Mouse (Mus musculus): ENCODE measurements at regions not wholly inside any gene's neighbourhood (a gene's known extent, or its start where the extent isn't known, plus 50 kb on each side); places are given as distances from the start of the nearest gene placed in this dataset.

DNA sequence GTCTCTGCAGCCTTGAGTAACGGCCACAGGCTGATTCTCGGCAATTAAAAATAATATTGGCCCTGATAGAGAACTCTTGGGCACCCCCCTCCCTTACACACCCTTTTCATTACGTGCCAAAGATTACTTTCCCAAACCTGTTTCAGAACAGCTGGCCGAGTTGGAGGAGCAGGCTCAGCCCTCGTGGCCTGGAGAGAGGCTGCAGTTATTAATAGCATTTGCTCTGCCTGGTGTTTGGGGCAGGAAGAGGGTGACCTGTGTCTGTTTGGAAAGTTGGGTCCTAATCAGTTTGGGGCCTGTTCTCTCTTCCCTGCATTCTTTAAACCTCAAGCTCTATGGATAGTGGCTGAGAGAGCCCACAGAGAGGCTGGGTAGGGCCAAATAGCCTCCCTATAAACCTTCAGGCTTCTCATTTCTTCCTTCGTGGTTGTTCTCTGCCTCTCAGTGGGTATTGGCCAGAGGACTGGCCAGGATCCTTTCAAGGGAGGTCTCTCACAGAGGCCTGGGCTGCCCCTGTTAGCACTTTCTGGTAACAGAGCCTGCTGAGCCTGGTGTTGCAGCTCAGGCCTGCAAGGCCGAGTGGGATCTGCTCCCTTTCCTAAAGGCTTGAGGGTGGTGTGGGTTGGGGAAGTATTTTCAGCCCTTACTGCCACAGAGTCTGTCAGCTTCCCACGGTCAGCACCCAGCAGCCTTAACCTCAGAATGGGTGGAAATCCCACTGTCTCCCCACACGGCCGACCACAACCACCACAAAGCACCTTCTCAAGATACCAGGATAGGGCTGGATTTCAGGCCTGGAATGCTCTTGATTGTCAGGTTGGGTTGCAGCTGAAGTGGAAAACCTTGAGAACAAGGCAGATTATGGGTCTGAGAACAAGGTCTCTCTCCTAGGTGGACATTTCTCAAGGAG is 206.7 kb downstream of the Zfp36l1 start:
- WGBS, result 41% methylated on average over 10 of the region's 10 CpGs
- Histone ChIP-seq H3K4me2 (ENCODE audit: low read length) (no peak overlapping the region), H3K4me3 (replicated peaks; ENCODE audit: low read depth, low read length) (no peak overlapping the region), H3K27ac (peak overlapping the region; percentile 85), H3K36me3 (ENCODE audit: insufficient read depth, low read length) (no peaks in the 10 kb centered on the region), H3K4me1 (replicated peaks; ENCODE audit: insufficient read depth, low read length) (peaks cover 24% of the 10 kb centered on the region), H3K9me3 (replicated peaks; ENCODE audit: low read length) (no peaks in the 10 kb centered on the region), H3K27me3 (ENCODE audit: insufficient read depth, low read length) (no peaks in the 10 kb centered on the region), H3K9ac (ENCODE audit: low read depth, low read length) (0 out of 2 replicates have a peak overlapping the region, but pooled peaks have one; percentile 35)
- peak; percentile 71 for DNase-seq (ENCODE audit: low spot score)
- no peak for TF ChIP-seq CTCF (IDR thresholded peaks at IDR 0.05; ENCODE audit: low read depth)
- no peak for ATAC-seq (replicated peaks; ENCODE audit: low FRiP score, low read depth)

DNA sequence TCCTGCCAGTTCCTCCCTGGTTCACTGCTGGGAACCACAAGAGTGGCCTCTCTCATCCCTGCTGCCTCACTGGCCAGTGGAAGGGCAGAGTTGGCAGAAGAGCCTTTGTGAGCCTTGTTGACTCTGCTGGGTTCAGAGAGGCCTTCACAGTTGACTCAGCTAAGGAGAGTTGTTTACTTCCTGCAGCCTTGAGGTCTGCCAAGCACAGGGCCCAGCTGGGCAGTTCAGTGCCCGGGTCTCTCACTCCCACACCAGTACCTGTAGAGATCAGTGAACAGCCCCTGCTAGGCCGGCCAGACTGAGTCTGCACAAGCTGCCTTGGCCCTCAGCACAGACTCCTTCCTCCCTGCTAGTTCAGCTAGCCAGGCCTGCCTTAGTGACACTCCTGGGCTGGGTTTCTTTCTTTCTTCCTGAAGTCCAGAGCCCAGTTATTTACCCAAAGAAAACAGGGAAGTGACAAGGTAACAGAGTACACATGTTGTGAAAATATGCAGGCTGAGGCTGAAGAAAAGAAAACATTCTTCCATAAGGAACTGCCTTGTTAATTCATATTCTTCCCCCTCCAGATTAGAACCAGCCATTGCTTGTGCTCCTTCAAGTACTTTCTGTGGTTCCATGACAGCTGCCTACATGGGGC is 207.8 kb downstream of the Zfp36l1 start:
- Histone ChIP-seq H3K4me1 (replicated peaks; ENCODE audit: insufficient read depth, low read length) (peaks cover 24% of the 10 kb centered on the region), H3K4me3 (replicated peaks; ENCODE audit: low read depth, low read length) (no peak overlapping the region), H3K9ac (ENCODE audit: low read depth, low read length) (no peak overlapping the region), H3K36me3 (ENCODE audit: insufficient read depth, low read length) (no peaks in the 10 kb centered on the region), H3K27me3 (ENCODE audit: insufficient read depth, low read length) (no peaks in the 10 kb centered on the region), H3K9me3 (replicated peaks; ENCODE audit: low read length) (no peaks in the 10 kb centered on the region), H3K27ac (peak overlapping the region; percentile 85), H3K4me2 (ENCODE audit: low read length) (no peak overlapping the region)
- ATAC-seq (replicated peaks; ENCODE audit: low FRiP score, low read depth) (0 out of 2 replicates have a peak, but pooled peaks have one; percentile 33), DNase-seq (ENCODE audit: low spot score) (peak; percentile 86)
- 14% methylated on average over 2 of the region's 2 CpGs for WGBS
- no peak for TF ChIP-seq CTCF (IDR thresholded peaks at IDR 0.05; ENCODE audit: low read depth)

DNA sequence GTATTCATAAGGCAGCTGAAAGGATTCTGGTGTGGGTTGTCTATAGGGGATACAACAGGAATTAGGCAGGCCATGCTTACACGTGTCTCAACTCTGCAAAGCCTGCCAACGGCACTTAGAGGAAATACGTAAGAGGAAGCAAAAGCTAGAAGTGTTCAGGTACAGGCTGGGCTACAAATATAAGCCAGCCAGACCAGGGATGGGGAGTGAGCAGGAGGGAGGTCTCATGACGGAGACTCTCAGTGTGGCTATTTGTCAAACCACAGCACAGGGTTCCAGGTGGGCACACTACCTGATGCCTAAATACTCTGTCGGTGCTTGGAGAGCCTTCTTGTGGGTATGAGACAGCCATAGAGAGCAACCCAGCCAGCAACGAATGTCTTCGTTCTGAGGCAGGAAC is 210.1 kb downstream of the Zfp36l1 start:
- H3K9me3 ChIP-seq (replicated peaks; ENCODE audit: low read length), result no peaks in the 10 kb centered on the region
- no peaks in the 10 kb centered on the region for H3K27me3 ChIP-seq (ENCODE audit: insufficient read depth, low read length)
- no peak for TF ChIP-seq CTCF (IDR thresholded peaks at IDR 0.05; ENCODE audit: low read depth)
- H3K4me3 ChIP-seq (replicated peaks; ENCODE audit: low read depth, low read length), result no peak overlapping the region
- no peak overlapping the region for H3K4me2 ChIP-seq (ENCODE audit: low read length)
- ATAC-seq (replicated peaks; ENCODE audit: low FRiP score, low read depth) (no peak), DNase-seq (ENCODE audit: low spot score) (no peak)
- peak overlapping the region; percentile 67 for H3K27ac ChIP-seq
- no peaks in the 10 kb centered on the region for H3K36me3 ChIP-seq (ENCODE audit: insufficient read depth, low read length)
- 73% methylated on average over 7 of the region's 7 CpGs for WGBS
- H3K4me1 ChIP-seq (replicated peaks; ENCODE audit: insufficient read depth, low read length), result peaks cover 37% of the 10 kb centered on the region
- no peak overlapping the region for H3K9ac ChIP-seq (ENCODE audit: low read depth, low read length)

GRCm38 (mm10) chr12:79902163-79902562 is 210.7 kb downstream of the Zfp36l1 start:
- Histone ChIP-seq H3K36me3 (ENCODE audit: insufficient read depth, low read length) (no peaks in the 10 kb centered on the region), H3K27me3 (ENCODE audit: insufficient read depth, low read length) (no peaks in the 10 kb centered on the region), H3K9me3 (replicated peaks; ENCODE audit: low read length) (no peaks in the 10 kb centered on the region), H3K4me3 (replicated peaks; ENCODE audit: low read depth, low read length) (no peak overlapping the region), H3K4me2 (ENCODE audit: low read length) (no peak overlapping the region), H3K9ac (ENCODE audit: low read depth, low read length) (no peak overlapping the region), H3K4me1 (replicated peaks; ENCODE audit: insufficient read depth, low read length) (peaks cover 40% of the 10 kb centered on the region), H3K27ac (peak overlapping the region; percentile 67)
- no peak for DNase-seq (ENCODE audit: low spot score)
- WGBS, result 61% methylated on average over 7 of the region's 7 CpGs
- no peak for TF ChIP-seq CTCF (IDR thresholded peaks at IDR 0.05; ENCODE audit: low read depth)
- no peak for ATAC-seq (replicated peaks; ENCODE audit: low FRiP score, low read depth)

- ATAC-seq (replicated peaks; ENCODE audit: low FRiP score, low read depth), result 0 out of 2 replicates have a peak, but pooled peaks have one; percentile 53
- WGBS, result 11% methylated on average over 12 of the region's 12 CpGs
- Histone ChIP-seq H3K4me3 (replicated peaks; ENCODE audit: low read depth, low read length) (no peak overlapping the region), H3K27ac (peak overlapping the region; percentile 85), H3K36me3 (ENCODE audit: insufficient read depth, low read length) (no peaks in the 10 kb centered on the region), H3K9me3 (replicated peaks; ENCODE audit: low read length) (no peaks in the 10 kb centered on the region), H3K9ac (ENCODE audit: low read depth, low read length) (no peak overlapping the region), H3K4me1 (replicated peaks; ENCODE audit: insufficient read depth, low read length) (peaks cover 32% of the 10 kb centered on the region), H3K4me2 (ENCODE audit: low read length) (peak overlapping the region; percentile 1; the same call in 1 of the 2 replicates), H3K27me3 (ENCODE audit: insufficient read depth, low read length) (no peaks in the 10 kb centered on the region)
- no peak for TF ChIP-seq CTCF (IDR thresholded peaks at IDR 0.05; ENCODE audit: low read depth)
- peak; percentile 89 for DNase-seq (ENCODE audit: low spot score)
These were observed 214.4 kb downstream of the Zfp36l1 start for GRCm38 (mm10) chr12:79898198-79898930.

DNA sequence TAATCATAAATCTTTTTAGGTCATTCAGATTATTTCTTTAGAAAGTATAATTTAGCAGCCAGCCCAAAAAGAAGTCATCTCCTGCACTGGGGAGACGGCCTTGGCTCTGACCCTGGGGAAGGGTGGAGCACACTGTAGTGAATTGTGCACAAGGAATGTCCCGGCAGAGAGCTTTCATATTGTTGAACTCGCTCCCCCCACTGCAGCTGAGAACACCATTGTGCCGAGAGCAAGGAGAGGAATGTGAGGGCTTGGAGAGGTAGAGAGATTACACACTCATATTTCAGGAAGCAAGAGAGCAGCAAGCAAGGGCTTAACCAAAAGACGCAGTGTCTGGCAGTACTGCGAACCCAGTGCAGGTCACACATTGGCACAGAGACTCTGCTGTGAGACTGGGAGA is 216.8 kb downstream of the Zfp36l1 start:
- H3K36me3 ChIP-seq (ENCODE audit: insufficient read depth, low read length), result no peaks in the 10 kb centered on the region
- H3K27ac ChIP-seq, result peak overlapping the region; percentile 73
- ATAC-seq (replicated peaks; ENCODE audit: low FRiP score, low read depth) (no peak; the same call in 1 of the 2 replicates), DNase-seq (ENCODE audit: low spot score) (peak; percentile 88)
- WGBS, result 19% methylated on average over 6 of the region's 6 CpGs
- H3K9ac ChIP-seq (ENCODE audit: low read depth, low read length), result no peak overlapping the region
- TF ChIP-seq CTCF (IDR thresholded peaks at IDR 0.05; ENCODE audit: low read depth), result no peak
- no peaks in the 10 kb centered on the region for H3K9me3 ChIP-seq (replicated peaks; ENCODE audit: low read length)
- H3K27me3 ChIP-seq (ENCODE audit: insufficient read depth, low read length), result no peaks in the 10 kb centered on the region
- H3K4me1 ChIP-seq (replicated peaks; ENCODE audit: insufficient read depth, low read length), result peaks cover 38% of the 10 kb centered on the region
- no peak overlapping the region for H3K4me2 ChIP-seq (ENCODE audit: low read length)
- H3K4me3 ChIP-seq (replicated peaks; ENCODE audit: low read depth, low read length), result no peak overlapping the region

Measured in kidney, postnatal 0 days (tissue).